Mouse (Mus musculus): ENCODE data around the gene Tmprss5.

Gene Tmprss5

DNA sequence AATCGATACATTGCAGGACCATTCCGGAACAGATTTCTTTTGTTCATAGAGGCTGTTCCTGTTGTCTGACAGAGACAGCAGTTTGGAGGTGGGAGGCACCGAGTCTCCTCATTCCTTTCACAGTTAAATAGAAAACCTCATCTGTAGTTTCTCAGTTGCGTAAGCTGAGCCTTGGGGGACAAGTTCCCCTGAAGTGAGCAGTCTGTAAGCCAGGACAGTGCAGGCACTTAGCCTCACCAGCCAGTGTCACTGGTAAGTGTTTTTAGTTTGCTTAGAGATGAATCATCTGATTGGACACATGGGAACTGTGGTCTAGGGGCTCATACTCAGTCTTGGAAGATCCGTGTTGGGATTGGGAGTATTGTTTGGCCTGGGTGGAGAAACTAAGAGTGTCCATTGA lies at the start of gene Tmprss5:
Gene Tmprss5, plus strand, starts transcription at position 154 of the 400 bp plus-strand sequence.
- DNase-seq (ENCODE audit: low read depth, low spot score): no peak

DNA sequence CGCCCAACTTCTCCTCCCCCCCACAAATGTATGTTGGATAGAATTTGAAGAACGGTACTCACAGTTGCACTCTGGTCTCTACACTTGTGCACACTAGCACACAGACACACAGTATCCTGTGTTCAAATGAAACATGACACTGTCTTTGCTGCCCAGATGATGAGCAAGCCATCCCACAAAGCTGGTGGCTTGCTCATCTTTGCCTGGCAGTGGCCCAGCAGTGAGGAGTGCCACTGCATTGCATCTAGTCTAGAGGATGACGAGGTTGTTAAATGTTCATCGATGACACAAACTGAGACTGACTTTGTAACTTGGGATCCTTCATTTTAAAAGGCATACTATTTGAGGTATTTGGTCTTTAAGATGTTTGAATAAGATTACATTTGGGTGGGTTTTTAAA lies 46.3 kb upstream of the Tmprss5 start:
- DNase-seq (ENCODE audit: low read depth, low spot score): no peak

DNA sequence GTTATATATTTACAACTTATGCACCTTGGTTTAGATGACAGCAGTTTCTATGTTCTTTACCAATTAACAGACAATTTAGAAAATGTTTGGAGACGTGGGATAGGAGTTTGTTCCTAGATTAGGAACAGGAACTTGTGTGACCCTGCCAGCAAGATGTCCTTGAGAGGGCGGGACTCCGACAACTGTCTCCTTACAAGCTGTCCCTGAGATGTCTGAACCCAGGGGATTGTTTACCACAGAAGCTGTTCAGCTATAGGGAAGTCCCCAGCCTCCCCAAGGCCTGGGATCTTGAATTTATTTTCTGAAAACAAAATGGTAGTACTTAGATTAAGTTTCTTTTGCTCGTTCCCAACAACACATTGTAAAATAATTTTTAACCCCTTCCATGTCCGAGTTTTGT lies 30.2 kb upstream of the Tmprss5 start:
- no peak for DNase-seq (ENCODE audit: low read depth, low spot score)

GRCm38 (mm10) chr9:49051349-49051748 lies 29.7 kb upstream of the Tmprss5 start:
- peak; percentile 68 for DNase-seq (ENCODE audit: low read depth, low spot score)

GRCm38 (mm10) chr9:49054028-49054427 lies 27.0 kb upstream of the Tmprss5 start:
- no peak for DNase-seq (ENCODE audit: low read depth, low spot score)

GRCm38 (mm10) chr9:49055333-49056205 lies 25.5 kb upstream of the Tmprss5 start, which contains the start of gene Zw10:
Gene Zw10 (plus strand): TSS chr9:49055613.
- peak; percentile 93 for DNase-seq (ENCODE audit: low read depth, low spot score)

GRCm38 (mm10) chr9:49076847-49077246 lies 4.2 kb upstream of the Tmprss5 start:
- no peak for DNase-seq (ENCODE audit: low read depth, low spot score)

GRCm38 (mm10) chr9:49081561-49081960 lies 501 bp downstream of the Tmprss5 start:
- no peak for DNase-seq (ENCODE audit: low read depth, low spot score)

DNA sequence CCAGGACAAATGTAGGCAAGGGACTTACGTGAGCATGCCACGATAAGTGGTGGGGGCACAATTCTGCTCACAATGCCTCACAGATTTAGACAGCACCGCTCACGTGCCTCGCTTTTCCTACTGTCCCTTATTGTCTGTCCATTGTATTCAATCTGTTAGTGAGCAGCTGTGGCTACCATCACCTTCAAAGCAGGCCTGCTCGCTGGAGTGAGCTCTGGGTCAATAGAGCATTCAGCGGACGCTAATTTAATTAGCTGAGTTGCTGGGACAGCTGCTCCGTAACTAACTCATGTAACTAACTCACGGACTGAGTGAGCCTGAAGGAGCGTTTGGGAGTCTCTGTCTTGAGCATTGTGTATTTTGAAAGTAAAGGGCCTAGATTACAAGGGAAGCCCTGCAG lies 6.3 kb downstream of the Tmprss5 start:
- no peak for DNase-seq (ENCODE audit: low read depth, low spot score)

DNA sequence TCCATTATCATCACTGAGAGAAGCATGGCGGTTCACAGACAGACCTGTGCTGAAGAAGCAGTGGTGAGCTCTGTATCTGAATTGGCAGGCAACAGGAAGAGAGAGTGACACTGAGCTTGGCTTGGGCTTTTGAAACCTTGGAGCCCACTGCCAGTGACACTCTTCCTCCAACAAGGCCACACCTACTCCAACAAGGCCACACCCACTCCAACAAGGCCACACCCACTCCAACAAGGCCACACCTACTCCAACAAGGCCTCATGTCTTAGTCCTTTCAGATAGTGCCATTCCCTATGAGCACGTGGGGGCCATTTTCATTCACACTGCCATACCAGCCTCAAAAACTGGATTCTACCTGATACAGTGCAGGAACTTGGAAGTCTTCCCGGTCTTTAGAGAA lies 17.8 kb downstream of the Tmprss5 start:
- DNase-seq (ENCODE audit: low read depth, low spot score): no peak

DNA sequence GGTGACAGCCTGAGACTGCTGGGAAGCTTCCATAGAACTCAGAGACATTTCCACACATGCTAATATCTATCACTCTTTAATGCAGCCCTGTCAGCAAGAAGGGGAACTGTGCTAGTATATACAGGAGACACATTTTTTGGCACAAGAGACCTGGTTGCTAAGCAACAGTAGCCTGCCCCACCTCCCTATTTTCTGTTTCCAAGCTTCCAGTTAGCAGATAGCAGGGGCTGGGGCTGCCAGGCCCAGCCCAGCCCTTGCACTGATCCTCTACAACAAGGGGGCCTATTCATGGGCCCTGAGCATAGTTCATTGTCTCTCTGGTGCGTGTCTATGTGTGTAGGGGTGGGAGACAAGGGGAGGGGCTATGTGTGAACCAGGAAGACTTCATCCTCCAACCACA lies 21.3 kb downstream of the Tmprss5 start:
- no peak for DNase-seq (ENCODE audit: low read depth, low spot score)

DNA sequence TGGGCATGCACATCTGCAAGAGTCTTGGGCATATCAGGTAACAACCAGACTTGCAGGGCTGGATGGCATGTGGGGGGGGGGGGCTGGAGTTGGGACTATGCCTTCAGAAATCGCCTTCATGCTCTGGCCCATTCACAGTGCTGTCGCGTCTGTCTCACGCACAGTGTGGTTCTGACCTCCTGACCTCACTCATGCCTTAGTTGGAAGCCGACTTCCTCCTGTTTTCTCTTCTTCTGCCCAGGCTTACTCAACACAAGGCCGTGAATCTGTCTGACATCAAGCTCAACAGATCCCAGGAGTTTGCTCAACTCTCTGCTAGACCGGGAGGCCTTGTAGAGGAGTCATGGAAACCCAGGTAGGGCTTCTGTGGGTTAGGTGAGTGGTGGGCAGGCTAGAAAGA lies 28.0 kb downstream of the Tmprss5 start:
- no peak for DNase-seq (ENCODE audit: low read depth, low spot score)

- no peak for DNase-seq (ENCODE audit: low read depth, low spot score)
Measured at GRCm38 (mm10) chr9:49110476-49111220, 29.6 kb downstream of the Tmprss5 start.

GRCm38 (mm10) chr9:49111296-49111695 lies 30.2 kb downstream of the Tmprss5 start:
- no peak for DNase-seq (ENCODE audit: low read depth, low spot score)

GRCm38 (mm10) chr9:49118271-49118825 lies 37.3 kb downstream of the Tmprss5 start:
- no peak for DNase-seq (ENCODE audit: low read depth, low spot score)

GRCm38 (mm10) chr9:49119759-49120158 lies 38.7 kb downstream of the Tmprss5 start:
- no peak for DNase-seq (ENCODE audit: low read depth, low spot score)

- DNase-seq (ENCODE audit: low read depth, low spot score): no peak
Measured at GRCm38 (mm10) chr9:49125706-49126105, 44.6 kb downstream of the Tmprss5 start.

DNA sequence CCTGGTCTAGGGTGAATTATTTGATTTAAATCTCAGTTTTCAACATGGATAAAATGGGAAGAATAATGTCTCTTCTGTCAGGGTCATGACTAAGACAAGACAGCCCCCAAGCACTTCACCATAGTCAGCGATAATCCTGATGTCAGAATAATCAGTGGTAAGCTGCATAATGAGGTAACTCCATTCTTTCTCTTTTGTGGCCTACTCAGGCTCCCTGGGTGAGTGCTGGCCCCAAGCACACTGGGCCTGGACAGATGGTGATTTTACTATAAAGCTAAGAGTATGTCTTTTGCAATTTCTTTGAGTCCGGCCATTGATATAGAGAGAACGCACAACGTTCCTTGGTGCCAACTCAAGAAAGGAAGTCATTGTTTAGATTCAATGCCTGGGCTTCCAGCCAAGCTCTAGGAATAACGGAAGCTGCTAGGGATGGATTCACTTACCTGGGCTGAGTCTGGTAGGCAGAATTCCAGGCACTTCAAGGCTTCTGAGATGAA lies 49.5 kb downstream of the Tmprss5 start:
- no peak for DNase-seq (ENCODE audit: low read depth, low spot score)

GRCm38 (mm10) chr9:49143841-49144240 lies 62.8 kb downstream of the Tmprss5 start:
- no peak for DNase-seq (ENCODE audit: low read depth, low spot score)

- no peak for DNase-seq (ENCODE audit: low read depth, low spot score)
Measured at GRCm38 (mm10) chr9:49145776-49146175, 64.7 kb downstream of the Tmprss5 start.

DNA sequence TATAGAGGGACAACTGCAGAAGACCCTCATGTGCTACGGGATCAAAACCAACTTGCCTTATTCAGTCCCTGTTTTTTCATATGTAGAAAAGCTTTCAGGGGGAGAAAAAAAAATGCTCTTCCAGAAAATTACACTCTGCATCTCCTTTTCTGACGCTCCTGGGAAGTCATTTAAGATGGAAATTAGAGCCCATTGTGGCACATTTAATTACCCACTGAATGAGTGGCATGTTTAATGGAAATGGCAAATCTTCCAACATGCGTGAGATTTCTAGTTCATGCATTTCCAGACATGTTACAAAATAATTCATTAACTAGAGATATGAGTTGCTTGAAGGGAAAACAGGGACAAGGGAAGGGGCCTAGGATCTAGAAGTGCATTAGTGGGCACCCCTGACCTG lies 66.0 kb downstream of the Tmprss5 start:
- no peak for DNase-seq (ENCODE audit: low read depth, low spot score)
